ENCODE assay signal across 8 mouse cellular contexts in the genomic region with DNA sequence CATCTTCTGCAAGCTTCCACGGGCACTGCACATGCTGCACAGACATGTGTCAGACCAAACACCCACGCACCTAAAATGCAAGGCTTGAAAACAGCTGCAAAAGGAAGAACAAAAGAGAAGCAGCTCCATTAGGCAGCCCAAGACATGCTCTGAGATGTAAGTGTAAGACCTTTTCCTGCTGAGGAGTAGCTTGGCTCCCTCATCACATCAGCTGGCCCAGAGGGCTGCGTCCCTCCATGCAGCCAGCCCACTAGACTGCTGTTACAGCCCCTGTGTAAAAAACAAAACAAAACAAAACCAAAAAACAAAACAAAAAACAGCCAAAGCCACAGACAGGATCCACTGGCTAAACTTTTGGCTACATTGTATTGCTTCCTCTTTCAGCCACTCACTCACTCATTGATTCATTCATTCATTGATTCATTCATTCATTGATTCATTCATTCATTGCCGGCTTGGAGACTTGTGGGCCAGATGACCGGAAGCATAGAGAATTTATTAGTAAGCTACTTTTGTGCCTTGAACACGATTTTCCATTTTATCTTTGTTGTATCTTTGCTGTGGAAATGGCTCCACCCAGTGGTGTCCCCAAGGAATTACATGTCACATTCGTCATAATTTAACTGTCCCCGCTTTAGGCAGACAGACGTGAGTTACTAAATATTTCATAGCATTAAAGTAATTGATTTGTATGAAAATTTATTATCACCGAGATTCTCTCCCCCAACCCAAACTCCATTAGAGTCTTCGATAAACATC.
DNase-seq lines count a peak whose midpoint lies in the region; ATAC-seq lines count a peak whose summit lies in the region.

No protein-coding gene starts in this region.

- H3K9ac ChIP-seq in midbrain, embryonic 12.5 days (replicated peaks): no peak overlapping the region

- H3K36me3 ChIP-seq in midbrain, embryonic 12.5 days: no peaks in the 10 kb centered on the region

- no peak overlapping the region for H3K4me3 ChIP-seq in midbrain, embryonic 12.5 days

- no peaks in the 10 kb centered on the region for H3K9me3 ChIP-seq in midbrain, embryonic 12.5 days

- peak; percentile 41; the same call in 1 of the 2 replicates for ATAC-seq in midbrain, embryonic 12.5 days (ENCODE audit: low FRiP score, low read depth)
- no peak for ATAC-seq in monocyte, adult 5-6 weeks (replicated peaks; ENCODE audit: insufficient number of reproducible peaks, low FRiP score, low TSS enrichment, poor library complexity, severe bottlenecking)

- no peaks in the 10 kb centered on the region for H3K4me1 ChIP-seq in midbrain, embryonic 12.5 days

- H3K27ac ChIP-seq in midbrain, embryonic 12.5 days (replicated peaks): no peak overlapping the region

- DNase-seq in left cerebral cortex, adult 18-20 months (ENCODE audit: low spot score in 2 of 2): peak; percentile 69 to 75
- DNase-seq in left cerebral cortex, adult 11 months (ENCODE audit: low spot score): no peak
- peak; percentile 50 for DNase-seq in MN1 (ENCODE audit: low spot score)
- peak; percentile 33 for DNase-seq in c-Kit-positive CD71-positive TER-119-negative erythroid progenitor cells, embryonic 14.5 days (ENCODE audit: low read depth)
- peak; percentile 67 for DNase-seq in gastrocnemius, postnatal 10 days
- peak; percentile 78 to 85 for DNase-seq in layer of hippocampus, postnatal 10 days (ENCODE audit: low spot score in 2 of 2)

- peaks cover 3% of the 10 kb centered on the region; the same call in 1 of the 2 replicates for H3K27me3 ChIP-seq in midbrain, embryonic 12.5 days

- WGBS in midbrain, embryonic 12.5 days: 22% methylated on average over 11 of the region's 11 CpGs

- no peak overlapping the region for H3K4me2 ChIP-seq in midbrain, embryonic 12.5 days (replicated peaks)
